In genomic region chr5:120578504-120579081, GRCm38 (mm10) we compare ENCODE assay signal across 9 mouse cellular contexts. TPM values are rescaled to one million over a fixed set of nuclear protein-coding genes. Genes with fewer than 3 reads are reported as not detected.
A peak's percentile ranks its signal among the peaks of the same experiment; 100 is the strongest.
DNase-seq lines count a peak whose midpoint lies in the region; ATAC-seq lines count a peak whose summit lies in the region.
"Had no signal": no experiment of that assay in that cellular context is flagged by ENCODE, and none has a peak within 500 bp of the region (broad histone marks: within the 10 kb centered on the region; RNA-seq: fewer than 3 reads in every experiment).

No protein-coding gene starts in this region.

- peaks cover 56% of the 10 kb centered on the region for H3K36me3 ChIP-seq in liver, embryonic 15.5 days (replicated peaks)

- H3K4me2 ChIP-seq in liver, embryonic 15.5 days: peak overlapping the region; percentile 72

- H3K27me3 ChIP-seq in liver, embryonic 15.5 days: no peaks in the 10 kb centered on the region

- peak overlapping the region; percentile 60 for H3K9ac ChIP-seq in liver, embryonic 15.5 days

- H3K27ac ChIP-seq in liver, embryonic 15.5 days (replicated peaks): peak overlapping the region; percentile 97

- no peaks in the 10 kb centered on the region for H3K9me3 ChIP-seq in liver, embryonic 15.5 days (replicated peaks)

- WGBS in liver, embryonic 15.5 days (ENCODE audit: insufficient replicate concordance): 17% methylated on average over 12 of the region's 12 CpGs

- DNase-seq in adrenal gland, postnatal 10 days: peak; percentile 73
- DNase-seq in adrenal gland, postnatal 4 days (ENCODE audit: low spot score in 2 of 2): no peak
- peak; percentile 57 for DNase-seq in adipocyte (ENCODE audit: low spot score)
- DNase-seq in gastrocnemius, postnatal 25 days: peak; percentile 62
- DNase-seq in skeletal muscle tissue, adult 2 months (ENCODE audit: low read depth, low spot score): peak; percentile 59
- DNase-seq in layer of hippocampus, postnatal 14 days (ENCODE audit: low spot score in 2 of 2): no peak

- H3K4me1 ChIP-seq in liver, embryonic 15.5 days (replicated peaks): peaks cover 84% of the 10 kb centered on the region

- H3K4me3 ChIP-seq in liver, embryonic 15.5 days (replicated peaks): peak overlapping the region; percentile 36

- ATAC-seq in inflammation-experienced regulatory T-cells, adult 6 months: peak; percentile 82
- peak; percentile 50 for ATAC-seq in liver, embryonic 15.5 days (ENCODE audit: insufficient read depth)

RNA-seq across cellular contexts. Expression of gene Tpcn1, which starts 9.9 kb away (rescaled TPM):
- 10 to 100 TPM; 53.1 to 60.4 TPM for total RNA-seq in adrenal gland, postnatal 10 days (2021)
- 10 to 100 TPM; 47.5 to 49.5 TPM for total RNA-seq in adrenal gland, postnatal 4 days (2021)
- 10 to 100 TPM; 44.3 to 48.3 TPM for total RNA-seq in gastrocnemius, postnatal 25 days (2021)
- polyA plus RNA-seq in inflammation-experienced regulatory T-cells, adult 6 months (2017; shearing (Covaris generic)): 10 to 100 TPM in 2 of 3 experiments, 1 to 10 TPM in 1; 6.4 to 15.8 (median 12.6) TPM
- polyA plus RNA-seq in liver, embryonic 15.5 days (2015; fragmentation: Nextera tagmentation; extraction: Ambion mirVana): 22.7 and 26.4 TPM in 2 replicates
- total RNA-seq in layer of hippocampus, postnatal 14 days (2021): 10 to 100 TPM; 44.1 to 45.2 TPM

RNA-seq across cellular contexts. Expression of gene Iqcd, which starts 10.2 kb away (rescaled TPM):
- under 1 TPM; 0.42 to 0.51 TPM for total RNA-seq in adrenal gland, postnatal 10 days (2021)
- total RNA-seq in adrenal gland, postnatal 4 days (2021): 1 to 10 TPM; 1.2 to 1.5 TPM
- total RNA-seq in gastrocnemius, postnatal 25 days (2021): under 1 TPM in 1 of 2 experiments, not detected in 1; 0.18 TPM
- polyA plus RNA-seq in inflammation-experienced regulatory T-cells, adult 6 months (2017; shearing (Covaris generic)): under 1 TPM in 1 of 3 experiments, not detected in 2; 0.91 TPM
- 0.90 and 1.2 TPM in 2 replicates for polyA plus RNA-seq in liver, embryonic 15.5 days (2015; fragmentation: Nextera tagmentation; extraction: Ambion mirVana)
- total RNA-seq in layer of hippocampus, postnatal 14 days (2021): 1 to 10 TPM in 1 of 2 experiments, under 1 TPM in 1; 0.52 to 2.4 TPM

RNA-seq across cellular contexts. Expression of gene Rita1, which starts 33.8 kb away (rescaled TPM):
- total RNA-seq in adrenal gland, postnatal 10 days (2021): 10 to 100 TPM; 12.9 to 17.4 TPM
- total RNA-seq in adrenal gland, postnatal 4 days (2021): 10 to 100 TPM; 11.8 to 13.5 TPM
- 1 to 10 TPM; 4.8 to 6.3 TPM for total RNA-seq in gastrocnemius, postnatal 25 days (2021)
- polyA plus RNA-seq in inflammation-experienced regulatory T-cells, adult 6 months (2017; shearing (Covaris generic)): 1 to 10 TPM; 2.1 to 3.5 (median 3.2) TPM
- 4.0 TPM in 2 replicates for polyA plus RNA-seq in liver, embryonic 15.5 days (2015; fragmentation: Nextera tagmentation; extraction: Ambion mirVana)
- total RNA-seq in layer of hippocampus, postnatal 14 days (2021): 10 to 100 TPM; 24.8 to 26.8 TPM

RNA-seq across cellular contexts. Expression of gene Ddx54, which starts 33.9 kb away (rescaled TPM):
- 10 to 100 TPM; 36.0 to 36.1 TPM for total RNA-seq in adrenal gland, postnatal 10 days (2021)
- total RNA-seq in adrenal gland, postnatal 4 days (2021): 10 to 100 TPM; 47.6 to 51.4 TPM
- 10 to 100 TPM; 15.7 to 17.1 TPM for total RNA-seq in gastrocnemius, postnatal 25 days (2021)
- polyA plus RNA-seq in inflammation-experienced regulatory T-cells, adult 6 months (2017; shearing (Covaris generic)): 10 to 100 TPM; 13.0 to 21.1 (median 13.4) TPM
- polyA plus RNA-seq in liver, embryonic 15.5 days (2015; fragmentation: Nextera tagmentation; extraction: Ambion mirVana): 16.2 and 17.7 TPM in 2 replicates
- total RNA-seq in layer of hippocampus, postnatal 14 days (2021): 10 to 100 TPM; 41.7 to 44.4 TPM

RNA-seq across cellular contexts. Expression of gene Cfap73, which starts 55.4 kb away (rescaled TPM):
- total RNA-seq in adrenal gland, postnatal 10 days (2021): under 1 TPM in 1 of 2 experiments, not detected in 1; 0.42 TPM
- total RNA-seq in adrenal gland, postnatal 4 days (2021): under 1 TPM; 0.56 to 0.78 TPM
- not detected for total RNA-seq in gastrocnemius, postnatal 25 days (2021)
- not detected for polyA plus RNA-seq in inflammation-experienced regulatory T-cells, adult 6 months (2017; shearing (Covaris generic))
- not detected in 2 replicates for polyA plus RNA-seq in liver, embryonic 15.5 days (2015; fragmentation: Nextera tagmentation; extraction: Ambion mirVana)
- 1 to 10 TPM in 1 of 2 experiments, not detected in 1; 1.8 TPM for total RNA-seq in layer of hippocampus, postnatal 14 days (2021)
- polyA plus RNA-seq: large intestine, adult 2 months had no signal

Comparison
In these comparisons a context has a peak if more than half of its experiments do, and no peak if none do; other contexts are left out.
1. DNase-seq: peak in adrenal gland, postnatal 10 days (single experiment), adipocyte (single experiment), gastrocnemius, postnatal 25 days (single experiment) and skeletal muscle tissue, adult 2 months (single experiment); none in adrenal gland, postnatal 4 days (0 of 2) and layer of hippocampus, postnatal 14 days (0 of 2).